Mouse (Mus musculus) heart, postnatal 10 days (tissue): ENCODE results near the gene Nrm. TPM values are rescaled to one million over a fixed set of nuclear protein-coding genes. Genes with fewer than 3 reads are reported as not detected.

Source experiments
- DNase-seq, 2 experiments: peaks; one replicate each; pipeline ENCODE4 v3.0.0; 2021
- intact Hi-C: fragments of 180-260 bp; cut with DNase I; formaldehyde crosslinking; loops from one replicate; pipeline ENCODE4 v1.15.1; 2025
- microRNA-seq, 2 experiments: library from miRNA; unstranded; fragments of <30 nt; microRNA quantifications; one replicate each; pipeline ENCODE4 v1.2.0; 2022
- total RNA-seq, 2 experiments: library from RNA; stranded (reverse); gene quantifications; 2 replicates each; pipeline ENCODE4 v1.2.3; 2021

Gene Nrm
- total RNA-seq, 2 experiments from 2014 or later = 12.6 to 13.5 TPM

DNA sequence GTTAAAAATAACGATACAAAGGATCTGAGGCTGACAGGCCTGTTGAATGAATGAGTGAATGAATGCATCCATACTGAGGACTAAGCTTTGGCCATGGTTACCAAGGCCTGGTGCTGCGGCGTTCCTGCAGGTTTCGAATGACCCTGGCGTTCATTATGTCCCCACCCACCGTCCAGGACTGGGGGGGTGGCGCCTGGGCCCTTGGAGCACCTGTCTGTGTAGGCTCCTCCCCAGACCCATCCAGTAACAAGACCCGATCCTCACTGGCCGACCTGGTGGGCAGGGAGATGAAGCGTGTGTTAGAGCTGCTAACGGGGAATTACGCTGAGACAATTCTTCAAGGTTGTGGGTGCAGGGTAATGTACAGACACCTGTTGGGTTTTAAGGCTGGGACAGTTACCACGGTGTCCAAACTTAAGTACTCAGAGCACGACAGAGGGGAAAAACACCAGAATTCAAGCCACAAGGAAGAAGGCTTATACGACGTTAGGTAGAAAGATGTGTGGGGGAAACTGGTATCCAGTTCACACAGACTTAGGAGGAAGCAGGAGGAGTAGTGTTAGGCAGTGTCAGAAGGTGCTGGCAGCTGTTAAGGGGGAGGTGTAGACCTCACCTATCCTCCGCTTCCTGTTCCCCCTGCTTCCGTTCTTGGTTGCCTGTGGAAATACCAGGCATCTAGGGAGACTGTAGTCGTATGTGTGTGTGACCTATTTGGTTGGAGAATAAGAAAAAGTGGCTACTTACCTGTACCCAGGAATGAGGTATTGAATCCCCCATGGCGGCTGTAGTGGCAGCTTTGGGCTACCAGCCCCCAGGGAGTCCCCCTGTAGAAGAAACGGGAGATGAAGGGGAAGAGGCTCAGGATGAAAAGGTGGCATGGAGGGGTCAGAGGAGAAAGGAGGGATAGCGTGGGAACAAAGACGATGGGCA is 36.8 kb downstream of the Nrm start:
- intact Hi-C loops = loop anchor here (2.0 kb wide), 1 partner anchor 17 kb away; no protein-coding TSS in a partner anchor
- no peak for DNase-seq

- DNase-seq = no peak
- intact Hi-C loops = no loop called here
Observed at GRCm38 (mm10) chr17:35900636-35901035, 39.5 kb downstream of the Nrm start.

DNA sequence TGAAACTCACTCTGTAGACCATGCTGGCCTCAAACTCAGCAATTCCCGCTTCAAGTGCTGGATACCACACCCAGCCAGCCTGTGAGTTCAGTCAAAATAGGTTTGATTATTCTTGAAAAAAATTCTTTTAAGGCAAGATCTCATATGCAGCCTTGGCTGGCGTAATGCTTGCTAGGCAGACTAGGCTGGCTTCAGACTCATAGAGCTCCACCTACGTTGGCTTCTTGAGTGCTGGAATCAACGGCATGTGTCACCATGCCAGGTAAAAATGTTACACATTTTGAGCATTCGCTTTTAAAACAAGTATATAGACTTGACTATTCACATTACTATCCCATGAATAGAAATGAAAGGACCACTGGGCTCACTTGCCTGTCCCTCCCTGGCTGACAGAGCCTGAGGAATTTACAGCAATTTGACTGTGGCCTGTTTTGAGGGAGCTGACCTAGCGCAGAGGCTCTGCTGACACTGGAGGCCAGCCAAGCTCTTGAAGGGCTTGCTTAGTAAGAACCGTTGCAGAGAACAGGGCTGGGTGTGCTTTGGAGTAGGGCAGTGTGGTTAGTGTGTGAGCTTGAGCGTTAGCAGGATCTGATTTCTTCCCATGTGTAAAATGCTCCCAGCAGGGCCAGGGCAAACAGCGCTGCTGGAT is 42.3 kb downstream of the Nrm start:
- DNase-seq = peak; percentile 78 to 79
- intact Hi-C loops = no loop called here

GRCm38 (mm10) chr17:35903992-35904355 is 42.9 kb downstream of the Nrm start:
- no peak for DNase-seq
- intact Hi-C loops = no loop called here

DNA sequence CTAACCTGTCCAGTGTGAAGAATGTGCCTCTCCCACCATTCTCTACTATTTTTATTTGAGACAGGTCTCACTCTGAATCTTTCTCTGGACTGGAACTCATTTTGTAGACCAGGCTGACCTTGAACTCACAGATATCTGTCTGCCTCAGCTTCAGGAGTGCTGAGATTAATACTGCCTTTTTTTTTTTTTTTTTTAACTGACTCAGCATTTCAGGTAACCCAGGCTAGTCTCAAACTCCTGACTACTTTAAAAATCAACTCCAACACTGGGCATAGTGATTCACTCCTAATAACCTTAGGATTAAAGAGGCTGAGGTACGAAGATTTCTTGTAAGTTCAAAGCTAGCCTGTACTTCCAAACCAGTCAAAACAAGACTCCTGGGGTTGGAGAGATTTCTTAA is 44.5 kb downstream of the Nrm start:
- intact Hi-C loops = loop anchor here (5.0 kb wide), 1 partner anchor 168 kb away; no protein-coding TSS in a partner anchor
- no peak for DNase-seq

GRCm38 (mm10) chr17:35907609-35908008 is 46.5 kb downstream of the Nrm start:
- DNase-seq = no peak
- intact Hi-C loops = loop anchor here (2.0 to 5.0 kb wide), 2 partner anchors 77 to 170 kb away; no protein-coding TSS in a partner anchor

DNA sequence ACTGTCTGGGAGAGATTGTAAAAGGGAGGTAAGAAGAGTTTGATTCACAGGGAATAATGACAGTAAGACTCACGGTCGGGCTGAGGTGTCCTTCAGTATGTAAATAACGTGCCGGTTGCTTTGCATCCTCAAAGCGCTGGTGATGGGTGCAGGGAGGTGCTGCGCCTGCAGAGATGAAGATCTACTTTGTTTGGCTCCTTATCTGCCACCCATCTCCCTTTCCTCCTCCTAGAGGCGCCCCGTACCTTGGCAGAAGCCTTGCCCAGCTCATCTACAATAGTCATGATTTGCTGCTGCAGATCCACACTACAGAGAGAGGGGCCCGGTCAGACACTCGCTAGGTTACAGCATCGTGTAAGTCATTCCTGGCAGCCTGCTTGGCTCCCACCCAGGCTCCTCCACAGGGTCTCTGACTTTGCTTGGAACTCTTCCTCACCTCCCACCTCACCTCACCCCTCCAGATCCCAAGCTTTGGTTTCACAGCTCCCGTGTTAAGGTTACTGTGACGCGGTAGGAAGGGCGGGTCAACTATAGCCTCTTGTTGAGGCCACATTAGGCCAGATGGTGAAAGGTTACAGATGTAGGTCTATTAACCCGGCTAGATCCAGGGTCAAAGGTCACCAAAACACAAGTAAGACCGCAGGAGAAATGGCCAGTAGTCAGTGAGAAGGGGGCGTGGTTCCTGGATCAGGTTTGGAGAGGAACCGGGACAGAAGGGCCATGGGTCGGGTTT is 48.2 kb downstream of the Nrm start:
- no peak for DNase-seq
- intact Hi-C loops = loop anchor here (2.0 to 5.0 kb wide), 2 partner anchors 79 to 172 kb away; no protein-coding TSS in a partner anchor

DNA sequence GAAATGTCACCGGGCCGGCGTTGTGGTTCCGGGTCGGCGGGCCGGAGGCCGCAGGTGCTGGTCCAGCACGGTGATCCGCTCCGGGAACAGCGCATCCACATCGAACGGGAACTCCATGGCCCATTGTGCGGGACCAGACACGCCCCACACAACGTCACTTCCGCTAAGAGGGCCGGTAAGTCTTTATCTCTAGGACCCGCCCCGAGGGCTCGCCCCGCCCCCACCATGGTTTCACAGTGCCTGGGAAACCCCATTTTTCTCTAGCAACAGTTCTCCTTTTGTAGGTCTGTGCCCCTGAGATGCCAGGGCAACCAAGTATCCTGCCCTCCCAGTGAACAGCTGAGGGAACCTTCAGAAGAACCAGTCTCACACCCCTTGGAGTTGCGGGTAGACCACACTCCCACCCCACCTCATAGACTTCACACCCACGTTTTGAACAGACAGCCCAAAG is 48.8 kb downstream of the Nrm start, which contains the start of gene Atat1:
Atat1 (minus strand) TSS at position 157 of the 451 bp plus-strand sequence.
- peak; percentile 95 to 98 for DNase-seq
- intact Hi-C loops = loop anchor here (2.0 to 5.0 kb wide), 2 partner anchors 79 to 173 kb away; no protein-coding TSS in a partner anchor

- no peak for DNase-seq
- intact Hi-C loops = no loop called here
Observed at GRCm38 (mm10) chr17:35914975-35915374, 53.9 kb downstream of the Nrm start.

Small RNAs within 50 kb of the gene (microRNA-seq; reads per million reads assigned to microRNA genes)
- gene Gm28033 = 0.71 to 1.7 reads per million in 2 experiments

Other genes starting within 250 kb of the Nrm start
- gene Gm9573, start 234.7 kb upstream of the Nrm start, total RNA-seq = not detected
- gene Mucl3, start 217.6 kb upstream of the Nrm start, total RNA-seq = not detected
- 10 to 100 TPM; 25.2 to 34.0 TPM for gene Vars2, start 193.7 kb upstream of the Nrm start, total RNA-seq
- 10 to 100 TPM; 15.5 to 18.7 TPM for gene Gtf2h4, start 187.6 kb upstream of the Nrm start, total RNA-seq
- 10 to 100 TPM; 56.8 to 66.6 TPM for gene Ddr1, start 156.7 kb upstream of the Nrm start, total RNA-seq
- 10 to 100 TPM; 18.7 to 25.9 TPM for gene Ier3, start 39.6 kb upstream of the Nrm start, total RNA-seq
- 100 to 1,000 TPM; 114 to 124 TPM for gene Flot1, start 38.1 kb upstream of the Nrm start, total RNA-seq
- 100 to 1,000 TPM; 358 to 363 TPM for gene Tubb5, start 23.0 kb upstream of the Nrm start, total RNA-seq
- gene Mdc1, start 19.8 kb upstream of the Nrm start, total RNA-seq = 10 to 100 TPM; 20.4 to 22.1 TPM
- gene Ppp1r18, start 4.3 kb downstream of the Nrm start, total RNA-seq = 10 to 100 TPM; 27.9 to 29.6 TPM
- 10 to 100 TPM; 24.7 to 29.2 TPM for gene Dhx16, start 18.5 kb downstream of the Nrm start, total RNA-seq
- gene 2310061I04Rik, start 36.1 kb downstream of the Nrm start, total RNA-seq = 10 to 100 TPM; 64.8 to 69.8 TPM
- 10 to 100 TPM; 12.1 to 16.3 TPM for gene Atat1, start 48.8 kb downstream of the Nrm start, total RNA-seq
- gene Mrps18b, start 55.1 kb downstream of the Nrm start, total RNA-seq = 10 to 100 TPM; 52.8 to 56.2 TPM
- 10 to 100 TPM; 43.3 to 45.1 TPM for gene Ppp1r10, start 55.1 kb downstream of the Nrm start, total RNA-seq
- gene Abcf1, start 108.4 kb downstream of the Nrm start, total RNA-seq = 10 to 100 TPM; 64.0 to 67.4 TPM
- 10 to 100 TPM; 32.8 to 33.1 TPM for gene Gnl1, start 118.5 kb downstream of the Nrm start, total RNA-seq
- 10 to 100 TPM in 1 of 2 experiments, 1 to 10 TPM in 1; 7.9 to 11.0 TPM for gene Prr3, start 118.9 kb downstream of the Nrm start, total RNA-seq
- 1 to 10 TPM; 2.2 to 3.3 TPM for gene H2-T24, start 159.2 kb downstream of the Nrm start, total RNA-seq
- gene H2-T23, start 171.5 kb downstream of the Nrm start, total RNA-seq = 10 to 100 TPM; 16.6 TPM
- 10 to 100 TPM; 11.0 to 11.8 TPM for gene H2-T22, start 181.4 kb downstream of the Nrm start, total RNA-seq
- under 1 TPM in 1 of 2 experiments, not detected in 1; 0.15 TPM for gene Gm6034, start 181.6 kb downstream of the Nrm start, total RNA-seq
- gene Gm11127, start 197.1 kb downstream of the Nrm start, total RNA-seq = 1 to 10 TPM; 2.1 to 2.4 TPM